Mouse (Mus musculus) limb, embryonic 11.5 days (tissue): ENCODE results near the gene 5330417C22Rik. TPM values are rescaled to one million over a fixed set of nuclear protein-coding genes. Genes with fewer than 3 reads are reported as not detected.

ENCODE experiments used
- ATAC-seq: fragments of 200-750 bp; cut with Nextera tagmentation; 2 replicates; pipeline ENCODE4 v1.8.0; 2017; ENCODE audit warnings: low read depth; ENCODE audit not compliant: insufficient number of reproducible peaks, low FRiP score, low TSS enrichment
- DNase-seq: peaks from one replicate; pipeline ENCODE4 v3.0.0-alpha.2; 2015; ENCODE audit warnings: low spot score
- H3K27ac ChIP-seq: fragments of 300-500 bp; sonication (generic); replicated peaks from 2 replicates; pipeline ENCODE4 v1.5.1; 2014; ENCODE audit warnings: low read depth, mild to moderate bottlenecking, low read length
- H3K27me3 ChIP-seq: fragments of 300-500 bp; sonication (generic); 2 replicates; pipeline ENCODE4 v1.6.1; 2014; ENCODE audit warnings: mild to moderate bottlenecking, low read length, mixed read lengths; ENCODE audit not compliant: control insufficient read depth, insufficient read depth
- H3K36me3 ChIP-seq: fragments of 300-500 bp; sonication (generic); 2 replicates; pipeline ENCODE4 v1.6.1; 2014; ENCODE audit warnings: mild to moderate bottlenecking, low read length, moderate library complexity, mixed read lengths; ENCODE audit not compliant: control insufficient read depth, insufficient read depth
- H3K4me1 ChIP-seq: fragments of 300-500 bp; sonication (generic); 2 replicates; pipeline ENCODE4 v1.6.1; 2014; ENCODE audit warnings: low read length, mixed read lengths; ENCODE audit not compliant: control insufficient read depth, insufficient read depth
- H3K4me2 ChIP-seq: fragments of 300-500 bp; sonication (generic); 2 replicates; pipeline ENCODE4 v1.6.1; 2014; ENCODE audit warnings: low read depth, mild to moderate bottlenecking, moderate library complexity; ENCODE audit not compliant: severe bottlenecking
- H3K4me3 ChIP-seq: fragments of 300-500 bp; sonication (generic); 2 replicates; pipeline ENCODE4 v1.5.1; 2014; ENCODE audit warnings: low read depth, low read length
- H3K9ac ChIP-seq: fragments of 300-500 bp; sonication (generic); 2 replicates; pipeline ENCODE4 v1.6.1; 2014; ENCODE audit warnings: mild to moderate bottlenecking, low read length
- H3K9me3 ChIP-seq: fragments of 300-500 bp; sonication (generic); 2 replicates; pipeline ENCODE4 v1.6.1; 2016; ENCODE audit warnings: low read length; ENCODE audit not compliant: control insufficient read depth
- WGBS: fragments of 180-500 bp; shearing (Covaris S2); extraction: QIAGEN DNeasy Blood & Tissue Kit; methylation state at CpG from one replicate; pipeline ENCODE4 v1.1.7; 2014; 5-methylcytosine and 5-hydroxymethylcytosine counted together
- polyA plus RNA-seq: library from polyadenylated mRNA; unstranded; fragments of >200 nt; fragmentation: Nextera tagmentation; extraction: Ambion mirVana; gene quantifications from 2 replicates; pipeline ENCODE4 v1.2.1, GENCODE M21; 2014

The 5330417C22Rik gene
- polyA plus RNA-seq, 1 experiment from 2014 or later = 0.21 TPM

GRCm38 (mm10) chr3:108467760-108468159, 68.6 kb downstream of the 5330417C22Rik start:
- no peak for ATAC-seq
- no peak overlapping the region for H3K4me2 ChIP-seq
- H3K27me3 ChIP-seq = no peaks in the 10 kb centered on the region
- no peak overlapping the region for H3K27ac ChIP-seq
- H3K4me1 ChIP-seq = no peaks in the 10 kb centered on the region
- no peak overlapping the region for H3K4me3 ChIP-seq
- H3K9me3 ChIP-seq = no peaks in the 10 kb centered on the region
- no peaks in the 10 kb centered on the region for H3K36me3 ChIP-seq
- no peak for DNase-seq
- WGBS = 58% methylated on average over 8 of the region's 8 CpGs
- H3K9ac ChIP-seq = no peak overlapping the region

- peak; percentile 39 for DNase-seq
- Histone ChIP-seq H3K4me1 (no peaks in the 10 kb centered on the region), H3K9me3 (no peaks in the 10 kb centered on the region), H3K9ac (no peak overlapping the region), H3K36me3 (no peaks in the 10 kb centered on the region), H3K27ac (no peak overlapping the region), H3K4me3 (no peak overlapping the region), H3K27me3 (no peaks in the 10 kb centered on the region), H3K4me2 (no peak overlapping the region)
- 88% methylated on average over 6 of the region's 6 CpGs for WGBS
- no peak for ATAC-seq
Observed at GRCm38 (mm10) chr3:108466425-108466824, 69.9 kb downstream of the 5330417C22Rik start.

GRCm38 (mm10) chr3:108458866-108459265, 77.5 kb downstream of the 5330417C22Rik start:
- no peak overlapping the region for H3K27ac ChIP-seq
- DNase-seq = no peak
- H3K4me3 ChIP-seq = no peak overlapping the region
- H3K4me1 ChIP-seq = no peaks in the 10 kb centered on the region
- no peak overlapping the region for H3K9ac ChIP-seq
- ATAC-seq = no peak
- WGBS = 29% methylated on average over 10 of the region's 10 CpGs
- H3K36me3 ChIP-seq = no peaks in the 10 kb centered on the region
- H3K9me3 ChIP-seq = no peaks in the 10 kb centered on the region
- no peak overlapping the region for H3K4me2 ChIP-seq
- no peaks in the 10 kb centered on the region for H3K27me3 ChIP-seq

GRCm38 (mm10) chr3:108458380-108458779, 78.0 kb downstream of the 5330417C22Rik start:
- Histone ChIP-seq H3K9ac (no peak overlapping the region), H3K27ac (no peak overlapping the region), H3K4me1 (no peaks in the 10 kb centered on the region), H3K36me3 (no peaks in the 10 kb centered on the region), H3K4me3 (no peak overlapping the region), H3K27me3 (no peaks in the 10 kb centered on the region), H3K4me2 (no peak overlapping the region), H3K9me3 (no peaks in the 10 kb centered on the region)
- DNase-seq (no peak), ATAC-seq (no peak)
- WGBS = 51% methylated on average over 14 of the region's 14 CpGs

GRCm38 (mm10) chr3:108454172-108454571, 82.2 kb downstream of the 5330417C22Rik start:
- H3K4me3 ChIP-seq = no peak overlapping the region
- no peaks in the 10 kb centered on the region for H3K4me1 ChIP-seq
- 79% methylated on average over 1 of the region's 1 CpGs for WGBS
- no peaks in the 10 kb centered on the region for H3K36me3 ChIP-seq
- no peak overlapping the region for H3K4me2 ChIP-seq
- ATAC-seq = no peak
- no peak overlapping the region for H3K27ac ChIP-seq
- H3K9ac ChIP-seq = no peak overlapping the region
- no peaks in the 10 kb centered on the region for H3K9me3 ChIP-seq
- no peaks in the 10 kb centered on the region for H3K27me3 ChIP-seq
- DNase-seq = no peak

GRCm38 (mm10) chr3:108451969-108452368, 84.4 kb downstream of the 5330417C22Rik start:
- Histone ChIP-seq H3K4me3 (no peak overlapping the region), H3K27ac (no peak overlapping the region), H3K27me3 (no peaks in the 10 kb centered on the region), H3K4me2 (no peak overlapping the region; the same call in 1 of the 2 replicates), H3K9me3 (no peaks in the 10 kb centered on the region), H3K9ac (no peak overlapping the region), H3K36me3 (no peaks in the 10 kb centered on the region), H3K4me1 (no peaks in the 10 kb centered on the region)
- no peak for DNase-seq
- 93% methylated on average over 2 of the region's 2 CpGs for WGBS
- no peak for ATAC-seq

- Histone ChIP-seq H3K4me2 (peak overlapping the region; percentile 82), H3K9ac (peak overlapping the region; percentile 77; the same call in 1 of the 2 replicates), H3K36me3 (0 out of 2 replicates have a peak, but pooled peaks cover 2% of the 10 kb centered on the region), H3K4me1 (peaks cover 5% of the 10 kb centered on the region), H3K4me3 (peak overlapping the region; percentile 92), H3K9me3 (no peaks in the 10 kb centered on the region), H3K27me3 (no peaks in the 10 kb centered on the region), H3K27ac (peak overlapping the region; percentile 52; the same call in 1 of the 2 replicates)
- 18% methylated on average over 6 of the region's 6 CpGs for WGBS
- DNase-seq (no peak), ATAC-seq (no peak; the same call in 1 of the 2 replicates)
Observed at GRCm38 (mm10) chr3:108445366-108445705, 91.0 kb downstream of the 5330417C22Rik start.

- Histone ChIP-seq H3K4me1 (peaks cover 5% of the 10 kb centered on the region), H3K9me3 (no peaks in the 10 kb centered on the region), H3K4me3 (peak within 1 kb of the TSS; percentile 92), H3K27ac (peak within 1 kb of the TSS; percentile 52), H3K27me3 (no peaks in the 10 kb centered on the region), H3K9ac (peak within 1 kb of the TSS; percentile 77), H3K4me2 (peak within 1 kb of the TSS; percentile 82), H3K36me3 (0 out of 2 replicates have a peak, but pooled peaks cover 2% of the 10 kb centered on the region)
- peak; percentile 97 for ATAC-seq
- DNase-seq = peak; percentile 93
- WGBS = under 1% methylated on average over 41 of the region's 41 CpGs
Observed at GRCm38 (mm10) chr3:108444698-108445365, 91.5 kb downstream of the 5330417C22Rik start, which contains the start of gene Sars. Gene Sars, minus strand, starts transcription at chr3:108445209.
